Mouse (Mus musculus) CH12.LX (cell line): ENCODE results near the gene Cdk15. TPM values are rescaled to one million over a fixed set of nuclear protein-coding genes. Genes with fewer than 3 reads are reported as not detected.

Experiments used
- DNase-seq: peaks from one replicate; pipeline ENCODE4 v3.0.0-alpha.2; 2013; ENCODE audit errors: extremely low read depth
- H3K27ac ChIP-seq: 2 replicates; pipeline ENCODE4 v1.5.1; 2012; ENCODE audit warnings: low read depth, mild to moderate bottlenecking, control low read depth, moderate library complexity; ENCODE audit not compliant: insufficient read depth
- H3K27me3 ChIP-seq: replicated peaks from 2 replicates; pipeline ENCODE3; 2012; ENCODE audit warnings: inconsistent platforms
- H3K36me3 ChIP-seq, 2 experiments: replicated peaks in 1 of 2; 2 replicates each; pipeline versions ENCODE3 to v1.6.1; 2012; ENCODE audit warnings: inconsistent platforms in 1 of 2, low read length in 1 of 2, mild to moderate bottlenecking in 1 of 2, mixed read lengths in 1 of 2, moderate library complexity in 1 of 2; ENCODE audit not compliant: control insufficient read depth in 1 of 2, insufficient read depth in 1 of 2
- H3K4me1 ChIP-seq, 2 experiments: 2 replicates each; pipeline ENCODE4 v1.6.1; 2012; ENCODE audit warnings: inconsistent platforms in 1 of 2, moderate library complexity in 1 of 2; ENCODE audit not compliant: insufficient read depth in 2 of 2, control insufficient read depth in 1 of 2
- H3K4me2 ChIP-seq: 2 replicates; pipeline ENCODE4 v1.6.1; 2012; ENCODE audit warnings: low read depth, mild to moderate bottlenecking, control low read depth; ENCODE audit not compliant: poor library complexity, insufficient read depth, severe bottlenecking
- H3K4me3 ChIP-seq, 3 experiments: fragments of 150-350 bp in 1 of 3; sonication (generic) in 1 of 3; replicated peaks in 1 of 3; 2 replicates each; pipeline versions ENCODE3 to v1.5.1; 2011 to 2012; ENCODE audit warnings: low read depth in 2 of 3, low read length in 2 of 3, mild to moderate bottlenecking in 2 of 3, moderate library complexity in 2 of 3, control low read depth in 1 of 3, improper control_type of control experiment in 1 of 3, inconsistent platforms in 1 of 3, mixed read lengths in 1 of 3; ENCODE audit not compliant: poor library complexity in 1 of 3
- H3K79me2 ChIP-seq: replicated peaks from 2 replicates; pipeline ENCODE4 v1.6.1; 2012; ENCODE audit warnings: mild to moderate bottlenecking, moderate library complexity; ENCODE audit not compliant: control insufficient read depth, poor library complexity, insufficient read depth, severe bottlenecking; ENCODE audit errors: extremely low read depth
- H3K9ac ChIP-seq: 2 replicates; pipeline ENCODE4 v1.6.1; 2012; ENCODE audit warnings: low read depth, mild to moderate bottlenecking, control low read depth, moderate library complexity; ENCODE audit not compliant: insufficient read depth
- H3K9me3 ChIP-seq: replicated peaks from 2 replicates; pipeline ENCODE3; 2012; ENCODE audit warnings: low read length, inconsistent platforms, mixed read lengths
- BHLHE40 ChIP-seq: IDR thresholded peaks from 2 replicates; pipeline ENCODE4 v1.6.1; 2011; ENCODE audit warnings: mild to moderate bottlenecking, low read depth, low read length, improper control_type of control experiment
- E2F4 ChIP-seq: IDR thresholded peaks from 2 replicates; pipeline ENCODE4 v1.6.1; 2011; ENCODE audit warnings: low read depth, low read length, improper control_type of control experiment; ENCODE audit not compliant: insufficient replicate concordance
- EP300 ChIP-seq: IDR thresholded peaks from 2 replicates; pipeline ENCODE4 v1.6.1; 2011; ENCODE audit warnings: low read length, improper control_type of control experiment
- ETS1 ChIP-seq: conservative IDR thresholded peaks from 2 replicates; pipeline ENCODE4 v1.6.1; 2012; ENCODE audit warnings: low read depth, mild to moderate bottlenecking, inconsistent platforms, low read length, improper control_type of control experiment, moderate library complexity
- GABPA ChIP-seq: IDR thresholded peaks from 2 replicates; pipeline ENCODE4 v1.6.1; 2012; ENCODE audit warnings: low read depth, low read length, improper control_type of control experiment, inconsistent platforms; ENCODE audit not compliant: insufficient replicate concordance
- IRF4 ChIP-seq: IDR thresholded peaks from 2 replicates; pipeline ENCODE4 v1.6.1; 2014; ENCODE audit warnings: low read depth, mild to moderate bottlenecking, inconsistent platforms, low read length, improper control_type of control experiment
- MAFK ChIP-seq: IDR thresholded peaks from 2 replicates; pipeline ENCODE4 v1.6.1; 2011; ENCODE audit warnings: low read length, improper control_type of control experiment; ENCODE audit not compliant: insufficient replicate concordance
- MAX ChIP-seq: IDR thresholded peaks from 2 replicates; pipeline ENCODE4 v1.6.1; 2011; ENCODE audit warnings: low read length, improper control_type of control experiment
- MEF2A ChIP-seq: IDR thresholded peaks from 2 replicates; pipeline ENCODE4 v1.6.1; 2014; ENCODE audit warnings: low read depth, mild to moderate bottlenecking, inconsistent platforms, low read length, improper control_type of control experiment, borderline replicate concordance
- MXI1 ChIP-seq: IDR thresholded peaks from 2 replicates; pipeline ENCODE4 v1.6.1; 2011; ENCODE audit warnings: mild to moderate bottlenecking, low read depth, low read length, improper control_type of control experiment
- NELFE ChIP-seq: IDR thresholded peaks from 2 replicates; pipeline ENCODE4 v1.6.1; 2011; ENCODE audit warnings: low read depth, low read length, improper control_type of control experiment
- PAX5 ChIP-seq: IDR thresholded peaks from 2 replicates; pipeline ENCODE4 v1.6.1; 2012; ENCODE audit warnings: low read length, inconsistent platforms, mixed read lengths
- POLR2AphosphoS2 ChIP-seq: IDR thresholded peaks from 2 replicates; pipeline ENCODE4 v1.6.1; 2011; ENCODE audit warnings: low read depth, low read length, improper control_type of control experiment
- RAD21 ChIP-seq: IDR thresholded peaks from 2 replicates; pipeline ENCODE4 v1.6.1; 2011; ENCODE audit warnings: low read depth, mild to moderate bottlenecking, low read length, improper control_type of control experiment, moderate library complexity
- SMC3 ChIP-seq: IDR thresholded peaks from 2 replicates; pipeline ENCODE4 v1.6.1; 2011; ENCODE audit warnings: low read depth, low read length, improper control_type of control experiment
- TBP ChIP-seq: conservative IDR thresholded peaks from 2 replicates; pipeline ENCODE4 v1.6.1; 2011; ENCODE audit warnings: low read depth, low read length, improper control_type of control experiment
- TCF12 ChIP-seq: IDR thresholded peaks from 2 replicates; pipeline ENCODE4 v1.6.1; 2014; ENCODE audit warnings: low read depth, mild to moderate bottlenecking, inconsistent platforms, low read length, improper control_type of control experiment
- UBTF ChIP-seq: IDR thresholded peaks from 2 replicates; pipeline ENCODE4 v1.6.1; 2012; ENCODE audit warnings: low read depth, mild to moderate bottlenecking, inconsistent platforms, low read length, improper control_type of control experiment, moderate library complexity
- USF1 ChIP-seq: IDR thresholded peaks from 2 replicates; pipeline ENCODE4 v1.6.1; 2014; ENCODE audit warnings: low read depth, mild to moderate bottlenecking, inconsistent platforms, low read length, improper control_type of control experiment
- USF2 ChIP-seq: conservative IDR thresholded peaks from 2 replicates; pipeline ENCODE4 v1.6.1; 2011; ENCODE audit warnings: low read depth, low read length, improper control_type of control experiment
- ZC3H11A ChIP-seq: IDR thresholded peaks from 2 replicates; pipeline ENCODE4 v1.6.1; 2012; ENCODE audit warnings: low read depth, mild to moderate bottlenecking, inconsistent platforms, low read length, improper control_type of control experiment
- ZMIZ1 ChIP-seq: IDR thresholded peaks from 2 replicates; pipeline ENCODE4 v1.6.1; 2012; ENCODE audit warnings: low read depth, mild to moderate bottlenecking, inconsistent platforms, low read length, improper control_type of control experiment
- ZNF384 ChIP-seq: IDR thresholded peaks from 2 replicates; pipeline ENCODE4 v1.6.1; 2012; ENCODE audit warnings: low read depth, low read length, improper control_type of control experiment, inconsistent platforms
- dilution Hi-C: fragments of 300-500 bp; cut with MboI; formaldehyde crosslinking; loops from 2 replicates; pipeline ENCODE4 v1.14.3; 2020; ENCODE audit warnings: low sequenced_read_pairs; ENCODE audit not compliant: extremely low pct_unique_long_range_greater_than_20kb, extremely low pct_ligation_motif_present
- in situ Hi-C: fragments of 300-500 bp; cut with MboI; formaldehyde crosslinking; loops from 3 replicates; pipeline ENCODE4 v1.14.3; 2019; ENCODE audit warnings: low sequenced_read_pairs, low pct_ligation_motif_present, low pct_unique_long_range_greater_than_20kb, mixed read lengths
- polyA plus RNA-seq: library from polyadenylated mRNA; unstranded; fragments of >175 nt; gene quantifications from 2 replicates; pipeline ENCODE4 v1.2.1, GENCODE M21; 2012; ENCODE audit warnings: low read depth; ENCODE audit not compliant: insufficient read length
- total RNA-seq, 2 experiments: library from RNA; depleted of rRNA; stranded (reverse); fragments of 300-350 nt in 1 of 2; fragments of >200 nt in 1 of 2; gene quantifications; 2 replicates each; pipeline ENCODE4 v1.2.3; 2012 to 2014

The Cdk15 gene
- total and polyA plus RNA-seq, 3 experiments = 0.13 TPM; not detected in 2

GRCm38 (mm10) chr1:59212076-59212779 lies 44.5 kb upstream of the Cdk15 start:
- TF ChIP-seq POLR2AphosphoS2 = no peak
- no peak for TF ChIP-seq GABPA
- TF ChIP-seq TCF12 = no peak
- TF ChIP-seq EP300 = no peak
- TF ChIP-seq USF2 = no peak
- no peak for TF ChIP-seq SMC3
- no peak for TF ChIP-seq ZMIZ1
- TF ChIP-seq ETS1 = no peak
- TF ChIP-seq IRF4 = no peak
- no peak overlapping the region for H3K27ac ChIP-seq
- peaks cover 13 to 46% of the 10 kb centered on the region in 2 experiments for H3K36me3 ChIP-seq
- H3K27me3 ChIP-seq = no peaks in the 10 kb centered on the region
- H3K4me2 ChIP-seq = no peak overlapping the region
- no peak overlapping the region for H3K9ac ChIP-seq
- peaks cover 0 to 7% of the 10 kb centered on the region in 2 experiments; a peak in 1 of 4 replicates for H3K4me1 ChIP-seq
- DNase-seq = no peak
- no peak overlapping the region for H3K4me3 ChIP-seq
- H3K79me2 ChIP-seq = no peaks in the 10 kb centered on the region
- no peaks in the 10 kb centered on the region for H3K9me3 ChIP-seq
- in situ Hi-C loops (no loop called here), dilution Hi-C loops (no loop called here)

- Histone ChIP-seq H3K9me3 (no peaks in the 10 kb centered on the region), H3K27ac (no peak overlapping the region), H3K36me3 (peaks cover 13 to 49% of the 10 kb centered on the region in 2 experiments), H3K9ac (no peak overlapping the region), H3K4me3 (no peak overlapping the region), H3K4me1 (peaks cover 0 to 7% of the 10 kb centered on the region in 2 experiments; a peak in 1 of 4 replicates), H3K27me3 (no peaks in the 10 kb centered on the region), H3K4me2 (no peak overlapping the region), H3K79me2 (no peaks in the 10 kb centered on the region)
- in situ Hi-C loops = no loop called here
- dilution Hi-C loops = no loop called here
- no peak for TF ChIP-seq BHLHE40
- TF ChIP-seq MAFK = no peak
- no peak for TF ChIP-seq ETS1
- no peak for TF ChIP-seq USF1
- no peak for TF ChIP-seq RAD21
- no peak for TF ChIP-seq ZC3H11A
- no peak for TF ChIP-seq MXI1
- no peak for TF ChIP-seq E2F4
- no peak for TF ChIP-seq MEF2A
- no peak for TF ChIP-seq PAX5
- TF ChIP-seq IRF4 = no peak
- TF ChIP-seq UBTF = no peak
- no peak for TF ChIP-seq ZNF384
- TF ChIP-seq EP300 = no peak
- no peak for TF ChIP-seq MAX
- TF ChIP-seq TCF12 = no peak
- TF ChIP-seq NELFE = no peak
- TF ChIP-seq TBP = no peak
- DNase-seq = no peak
Observed at GRCm38 (mm10) chr1:59212951-59213350, 43.8 kb upstream of the Cdk15 start.
